Mouse (Mus musculus) midbrain, embryonic 12.5 days (tissue): Measurements from ENCODE around the gene Metrn. TPM values are rescaled to one million over a fixed set of nuclear protein-coding genes. Genes with fewer than 3 reads are reported as not detected.

Experiments used
- ATAC-seq: fragments of 200-750 bp; cut with Nextera tagmentation; 2 replicates; pipeline ENCODE4 v1.8.0; 2017; ENCODE audit warnings: low read depth, moderate TSS enrichment, moderate library complexity; ENCODE audit not compliant: low FRiP score
- H3K27ac ChIP-seq: fragments of 300-500 bp; sonication (generic); replicated peaks from 2 replicates; pipeline ENCODE4 v1.5.1; 2016; ENCODE audit warnings: mild to moderate bottlenecking
- H3K27me3 ChIP-seq: fragments of 300-500 bp; sonication (generic); 2 replicates; pipeline ENCODE4 v1.6.1; 2016; ENCODE audit warnings: mild to moderate bottlenecking
- H3K36me3 ChIP-seq: fragments of 300-500 bp; sonication (generic); 2 replicates; pipeline ENCODE4 v1.6.1; 2016
- H3K4me1 ChIP-seq: fragments of 300-500 bp; sonication (generic); 2 replicates; pipeline ENCODE4 v1.6.1; 2016
- H3K4me2 ChIP-seq: fragments of 300-500 bp; sonication (generic); replicated peaks from 2 replicates; pipeline ENCODE4 v1.6.1; 2016; ENCODE audit warnings: mild to moderate bottlenecking, moderate library complexity
- H3K4me3 ChIP-seq: fragments of 300-500 bp; sonication (generic); 2 replicates; pipeline ENCODE4 v1.5.1; 2016; ENCODE audit warnings: mild to moderate bottlenecking
- H3K9ac ChIP-seq: fragments of 300-500 bp; sonication (generic); replicated peaks from 2 replicates; pipeline ENCODE4 v1.6.1; 2016; ENCODE audit warnings: mild to moderate bottlenecking, moderate library complexity
- H3K9me3 ChIP-seq: fragments of 300-500 bp; sonication (generic); 2 replicates; pipeline ENCODE4 v1.6.1; 2016; ENCODE audit warnings: mild to moderate bottlenecking
- whole genome bisulfite sequencing: fragments of 180-500 bp; shearing (Covaris S2); methylation state at CpG from one replicate; pipeline ENCODE4 v1.1.7; 2016; 5-methylcytosine and 5-hydroxymethylcytosine counted together
- polyA plus RNA-seq: library from polyadenylated mRNA; unstranded; fragments of >200 nt; fragmentation: Nextera tagmentation; extraction: Ambion mirVana; gene quantifications from 2 replicates; pipeline ENCODE4 v1.2.1, GENCODE M21; 2016

Metrn gene
- polyA plus RNA-seq, 1 experiment from 2014 or later: 68.8 TPM

DNA sequence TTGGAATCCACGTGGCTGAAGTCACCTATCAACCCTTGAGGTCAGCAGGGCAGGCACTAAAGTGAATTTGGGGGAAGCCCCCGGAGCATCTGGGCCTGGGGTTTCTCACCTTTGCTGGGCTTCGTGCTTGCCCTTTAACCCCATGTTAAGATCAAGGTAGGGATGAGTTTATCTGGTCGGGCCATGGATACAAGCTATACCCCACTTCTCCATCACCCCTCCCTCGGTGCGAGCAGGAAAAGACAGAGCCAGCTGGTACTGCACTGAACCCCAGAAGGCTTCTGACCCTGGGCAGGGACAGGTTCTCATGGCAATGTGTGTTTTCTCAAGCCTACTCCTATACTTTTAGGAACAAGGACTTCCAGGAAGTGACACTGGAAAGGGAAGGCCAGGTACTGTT lies 15.6 kb downstream of the Metrn start:
- Histone ChIP-seq H3K27ac (no peak overlapping the region), H3K4me3 (no peak overlapping the region), H3K36me3 (peaks cover 55% of the 10 kb centered on the region), H3K4me1 (peaks cover 24% of the 10 kb centered on the region), H3K27me3 (no peaks in the 10 kb centered on the region), H3K9me3 (no peaks in the 10 kb centered on the region), H3K4me2 (no peak overlapping the region), H3K9ac (no peak overlapping the region)
- ATAC-seq: no peak
- WGBS: 97% methylated on average over 6 of the region's 6 CpGs

- Histone ChIP-seq H3K27ac (no peak overlapping the region), H3K9ac (no peak overlapping the region), H3K27me3 (no peaks in the 10 kb centered on the region), H3K4me2 (no peak overlapping the region), H3K9me3 (no peaks in the 10 kb centered on the region), H3K4me3 (no peak overlapping the region), H3K4me1 (peaks cover 11% of the 10 kb centered on the region), H3K36me3 (peaks cover 44% of the 10 kb centered on the region)
- 95% methylated on average over 5 of the region's 5 CpGs for WGBS
- ATAC-seq: no peak
Observed at GRCm38 (mm10) chr17:25777948-25778347, 19.0 kb downstream of the Metrn start.

- 80% methylated on average over 10 of the region's 10 CpGs for WGBS
- Histone ChIP-seq H3K9me3 (no peaks in the 10 kb centered on the region), H3K36me3 (peaks cover 19% of the 10 kb centered on the region), H3K4me3 (no peak overlapping the region), H3K4me2 (no peak overlapping the region), H3K9ac (no peak overlapping the region), H3K27ac (no peak overlapping the region), H3K4me1 (peaks cover 10% of the 10 kb centered on the region), H3K27me3 (peaks cover 5% of the 10 kb centered on the region; the same call in 1 of the 2 replicates)
- no peak for ATAC-seq
Observed at GRCm38 (mm10) chr17:25775318-25776062, 21.4 kb downstream of the Metrn start.

DNA sequence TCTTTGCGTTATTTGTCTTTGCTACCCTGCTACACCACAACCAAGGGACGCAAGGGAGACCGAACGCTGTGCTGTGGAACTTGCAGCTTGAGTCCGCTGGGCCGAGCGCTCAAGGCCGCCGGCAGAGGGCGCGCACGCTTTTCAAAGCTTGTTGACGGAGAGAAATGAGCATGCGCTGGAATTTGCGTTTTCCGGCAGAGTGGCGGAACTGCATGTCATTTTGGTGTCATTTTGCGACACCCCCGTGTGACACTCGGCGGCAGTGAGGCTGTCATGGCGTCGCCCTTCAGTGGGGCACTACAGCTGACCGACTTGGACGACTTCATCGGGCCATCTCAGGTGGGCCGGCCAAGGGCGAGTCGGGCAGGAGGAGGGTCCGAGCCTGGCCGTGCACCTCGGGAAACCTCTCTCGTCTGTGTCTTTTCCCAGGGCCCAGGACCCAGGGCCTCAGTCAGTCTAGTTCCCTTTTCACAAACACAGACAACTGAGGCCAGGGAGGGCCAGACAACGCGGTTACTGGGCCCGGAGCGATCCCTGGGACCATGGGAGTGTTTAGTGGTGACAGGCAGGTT lies 23.3 kb downstream of the Metrn start, which contains the start of gene Narfl:
TSS of gene Narfl (plus strand) at position 228 of the 572 bp plus-strand sequence.
- Histone ChIP-seq H3K9ac (peak within 1 kb of the TSS; percentile 81), H3K4me2 (peak within 1 kb of the TSS; percentile 84), H3K4me1 (peaks cover 10% of the 10 kb centered on the region), H3K9me3 (no peaks in the 10 kb centered on the region), H3K36me3 (0 out of 2 replicates have a peak, but pooled peaks cover 10% of the 10 kb centered on the region), H3K27ac (no peak within 1 kb of the TSS), H3K27me3 (peaks cover 19% of the 10 kb centered on the region), H3K4me3 (peak within 1 kb of the TSS; percentile 71)
- peak; percentile 89 for ATAC-seq
- WGBS: under 1% methylated on average over 37 of the region's 37 CpGs

DNA sequence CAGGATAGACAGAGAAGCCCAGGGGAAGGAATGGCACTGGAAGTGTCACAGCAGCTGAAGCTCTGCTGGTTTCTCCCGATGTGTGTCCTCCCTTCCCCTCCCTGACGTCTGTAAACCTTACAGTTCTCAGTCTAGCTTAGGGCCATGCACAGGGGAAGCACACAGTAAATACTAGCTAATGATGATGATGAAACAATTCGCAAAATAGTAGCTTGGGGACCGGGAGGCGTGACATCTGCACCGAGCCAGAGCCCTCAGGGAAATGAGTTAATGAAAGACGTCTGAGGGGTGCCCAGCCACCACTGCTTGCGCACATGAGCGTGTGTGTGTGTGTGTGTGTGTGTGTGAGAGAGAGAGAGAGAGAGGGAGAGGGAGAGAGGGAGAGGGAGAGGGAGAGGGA lies 27.6 kb downstream of the Metrn start:
- no peaks in the 10 kb centered on the region for H3K9me3 ChIP-seq
- H3K4me2 ChIP-seq: no peak overlapping the region
- 73% methylated on average over 9 of the region's 9 CpGs for WGBS
- ATAC-seq: no peak
- H3K27me3 ChIP-seq: peaks cover 47% of the 10 kb centered on the region
- peaks cover 11% of the 10 kb centered on the region for H3K4me1 ChIP-seq
- H3K4me3 ChIP-seq: no peak overlapping the region
- H3K27ac ChIP-seq: no peak overlapping the region
- no peaks in the 10 kb centered on the region for H3K36me3 ChIP-seq
- no peak overlapping the region for H3K9ac ChIP-seq

- Histone ChIP-seq H3K36me3 (no peaks in the 10 kb centered on the region), H3K4me3 (no peak overlapping the region), H3K9me3 (no peaks in the 10 kb centered on the region), H3K27me3 (peaks cover 47% of the 10 kb centered on the region), H3K9ac (no peak overlapping the region), H3K4me2 (no peak overlapping the region), H3K27ac (no peak overlapping the region), H3K4me1 (peaks cover 6% of the 10 kb centered on the region; the same call in 1 of the 2 replicates)
- peak; percentile 44; the same call in 1 of the 2 replicates for ATAC-seq
- 54% methylated on average over 5 of the region's 5 CpGs for WGBS
Observed at GRCm38 (mm10) chr17:25765886-25766285, 31.1 kb downstream of the Metrn start.

DNA sequence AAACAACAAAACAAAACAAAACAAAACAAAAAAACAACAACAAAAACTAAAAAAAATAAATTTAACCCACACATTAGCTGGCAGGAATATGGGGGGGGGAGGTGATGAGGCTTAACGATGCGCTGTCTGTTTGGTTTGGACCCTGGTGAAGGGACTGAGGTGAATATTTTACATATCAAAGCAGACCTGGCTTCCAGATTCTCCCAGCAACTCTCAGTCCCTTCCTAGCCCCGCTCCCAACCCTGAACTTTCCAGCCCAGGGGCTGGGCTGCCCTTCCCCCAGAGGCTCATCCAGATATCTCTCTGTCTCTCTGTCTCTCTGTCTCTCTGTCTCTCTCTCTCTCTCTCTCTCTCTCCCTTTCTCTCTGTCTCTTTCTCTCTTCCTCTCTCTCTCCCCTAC lies 34.3 kb downstream of the Metrn start:
- WGBS: 30% methylated on average over 3 of the region's 3 CpGs
- ATAC-seq: no peak
- H3K4me1 ChIP-seq: peaks cover 6% of the 10 kb centered on the region; the same call in 1 of the 2 replicates

GRCm38 (mm10) chr17:25761561-25761970 lies 35.4 kb downstream of the Metrn start:
- H3K4me3 ChIP-seq: no peak overlapping the region
- no peak overlapping the region for H3K27ac ChIP-seq
- 37% methylated on average over 4 of the region's 4 CpGs for whole genome bisulfite sequencing
- peaks cover 49% of the 10 kb centered on the region for H3K27me3 ChIP-seq
- H3K9ac ChIP-seq: no peak overlapping the region
- no peak overlapping the region for H3K4me2 ChIP-seq
- no peak for ATAC-seq
- peaks cover 6% of the 10 kb centered on the region; the same call in 1 of the 2 replicates for H3K4me1 ChIP-seq
- H3K36me3 ChIP-seq: no peaks in the 10 kb centered on the region
- no peaks in the 10 kb centered on the region for H3K9me3 ChIP-seq

More for the DNA sequence above, 34.3 kb downstream of the Metrn start:
- no peaks in the 10 kb centered on the region for H3K9me3 ChIP-seq
- H3K27ac ChIP-seq: no peak overlapping the region
- H3K4me3 ChIP-seq: no peak overlapping the region
- H3K27me3 ChIP-seq: peaks cover 50% of the 10 kb centered on the region
- H3K4me2 ChIP-seq: no peak overlapping the region
- no peaks in the 10 kb centered on the region for H3K36me3 ChIP-seq
- H3K9ac ChIP-seq: no peak overlapping the region

DNA sequence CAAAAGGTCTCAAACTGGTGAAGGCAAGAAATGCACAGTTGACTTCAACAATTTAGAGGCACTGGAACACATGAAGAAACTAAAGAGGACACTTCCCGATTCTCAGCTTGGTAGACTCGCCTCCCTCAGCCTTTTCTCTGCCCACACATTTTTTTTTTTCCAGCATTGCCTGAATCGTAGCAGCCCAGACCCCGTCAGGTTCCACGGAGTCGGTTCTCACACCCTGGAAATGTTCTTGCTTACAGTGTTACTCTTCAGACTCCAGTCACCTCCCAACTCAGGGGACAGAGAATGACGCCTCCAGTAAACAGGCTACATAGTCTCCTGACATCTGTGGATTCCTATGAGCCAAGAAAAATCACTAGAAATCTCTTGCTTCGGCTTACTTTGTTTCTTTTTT lies 36.8 kb downstream of the Metrn start:
- Histone ChIP-seq H3K27ac (no peak overlapping the region), H3K9me3 (no peaks in the 10 kb centered on the region), H3K4me3 (no peak overlapping the region), H3K36me3 (no peaks in the 10 kb centered on the region), H3K4me1 (no peaks in the 10 kb centered on the region), H3K4me2 (no peak overlapping the region), H3K27me3 (peaks cover 43% of the 10 kb centered on the region), H3K9ac (no peak overlapping the region)
- ATAC-seq: no peak
- 82% methylated on average over 8 of the region's 8 CpGs for WGBS

DNA sequence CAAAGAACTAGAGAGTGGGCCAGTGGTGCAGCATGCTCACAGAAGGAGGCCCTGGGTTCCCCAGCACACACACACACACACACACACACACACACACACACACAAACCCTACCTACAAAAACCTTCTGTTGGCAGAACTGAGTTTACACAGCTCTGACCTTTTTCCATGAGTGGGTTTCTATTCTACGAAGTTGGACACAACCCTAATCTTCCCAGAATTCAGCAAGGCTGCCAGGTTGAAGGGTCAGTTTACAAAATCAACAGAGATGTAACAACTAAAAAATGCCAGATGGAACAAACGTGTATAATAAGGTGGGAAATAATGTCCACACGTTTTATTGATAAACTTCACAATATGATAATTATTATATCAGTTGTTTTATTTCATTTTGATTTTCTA lies 39.2 kb downstream of the Metrn start:
- ATAC-seq: no peak
- 83% methylated on average over 3 of the region's 3 CpGs for WGBS

DNA sequence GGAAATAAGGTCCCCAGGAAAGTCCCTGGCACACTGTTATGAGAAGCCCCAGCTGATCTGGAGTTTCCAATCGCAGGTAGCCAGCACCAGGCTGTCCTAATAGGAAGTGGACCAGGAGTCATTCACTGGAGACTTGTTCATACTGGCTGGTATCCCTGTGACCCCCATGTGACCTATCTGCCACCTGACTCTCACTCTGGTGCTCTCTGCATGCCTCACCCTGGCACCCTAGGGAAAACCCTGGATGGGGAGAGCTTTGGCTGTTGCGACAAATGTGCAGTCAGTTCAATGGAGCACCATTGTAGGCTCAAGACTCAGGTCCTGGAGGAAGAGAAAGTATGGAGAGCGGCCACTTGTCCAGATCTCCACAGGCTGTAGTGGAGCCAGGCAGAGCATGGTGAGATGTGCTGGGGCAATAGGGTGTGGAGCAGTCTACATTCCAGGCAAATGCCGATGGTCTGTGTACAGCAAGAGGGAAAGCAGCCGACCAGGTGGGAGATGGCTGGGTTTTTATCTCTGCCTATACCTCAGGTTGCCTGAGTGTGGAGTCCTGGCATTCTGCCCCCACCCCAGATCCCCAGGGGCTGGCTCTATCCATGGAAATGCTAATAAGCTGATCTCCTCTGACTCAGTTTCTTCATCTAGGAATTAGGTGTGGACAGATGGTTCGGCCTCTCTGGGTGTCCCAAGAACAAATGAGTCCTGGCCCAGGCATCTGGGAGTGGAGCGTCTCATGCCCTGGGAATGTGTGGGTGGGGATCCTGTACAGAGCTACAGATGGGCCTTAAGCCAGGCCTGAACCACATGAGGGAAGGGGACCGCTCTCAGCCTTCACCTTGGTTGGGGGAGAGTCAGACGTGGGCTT lies 40.3 kb downstream of the Metrn start:
- H3K36me3 ChIP-seq: no peaks in the 10 kb centered on the region
- ATAC-seq: no peak
- H3K4me1 ChIP-seq: no peaks in the 10 kb centered on the region; the same call in 1 of the 2 replicates
- H3K27me3 ChIP-seq: peaks cover 39% of the 10 kb centered on the region
- whole genome bisulfite sequencing: 83% methylated on average over 9 of the region's 9 CpGs
- H3K9me3 ChIP-seq: no peaks in the 10 kb centered on the region
- no peak overlapping the region for H3K27ac ChIP-seq
- H3K4me2 ChIP-seq: no peak overlapping the region
- no peak overlapping the region for H3K9ac ChIP-seq
- no peak overlapping the region for H3K4me3 ChIP-seq

More for the DNA sequence above, 39.2 kb downstream of the Metrn start:
- Histone ChIP-seq H3K36me3 (no peaks in the 10 kb centered on the region), H3K4me1 (no peaks in the 10 kb centered on the region), H3K4me3 (no peak overlapping the region), H3K27me3 (peaks cover 39% of the 10 kb centered on the region), H3K9ac (no peak overlapping the region), H3K27ac (no peak overlapping the region), H3K9me3 (no peaks in the 10 kb centered on the region), H3K4me2 (no peak overlapping the region)
